Mouse (Mus musculus): ENCODE measurements around the gene Vmn1r197.

DNA sequence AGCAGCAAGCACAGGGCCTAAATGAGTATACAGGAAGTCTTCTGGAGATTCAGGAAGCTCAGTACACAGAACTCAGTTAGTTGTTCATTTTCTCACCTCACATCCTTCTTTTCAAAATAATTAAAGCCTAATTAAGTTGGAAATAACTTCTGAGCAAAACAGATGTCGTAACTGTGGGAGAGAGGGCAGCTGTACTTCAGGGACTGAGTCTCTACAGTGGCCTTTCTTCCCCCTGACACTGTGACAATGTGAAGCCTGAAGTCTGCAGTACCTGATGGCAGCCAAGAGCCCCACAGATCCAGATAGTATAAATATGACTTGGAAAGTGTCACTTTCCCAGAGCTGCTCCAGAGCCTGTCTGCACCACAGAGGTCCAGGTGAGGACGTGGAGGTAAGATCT is 55.1 kb downstream of the Vmn1r197 start, which contains the start of gene Vmn1r199:
- TF ChIP-seq CTCF (IDR thresholded peaks at IDR 0.05; ENCODE audit: insufficient read depth, low read depth, low read length) = no peak
- TF ChIP-seq POLR2A (IDR thresholded peaks at IDR 0.05; ENCODE audit: insufficient read depth, low read depth, low read length) = no peak

Data from olfactory bulb, adult 2 months (tissue).